15 mouse cellular contexts compared by ENCODE assay signal in the genomic region with DNA sequence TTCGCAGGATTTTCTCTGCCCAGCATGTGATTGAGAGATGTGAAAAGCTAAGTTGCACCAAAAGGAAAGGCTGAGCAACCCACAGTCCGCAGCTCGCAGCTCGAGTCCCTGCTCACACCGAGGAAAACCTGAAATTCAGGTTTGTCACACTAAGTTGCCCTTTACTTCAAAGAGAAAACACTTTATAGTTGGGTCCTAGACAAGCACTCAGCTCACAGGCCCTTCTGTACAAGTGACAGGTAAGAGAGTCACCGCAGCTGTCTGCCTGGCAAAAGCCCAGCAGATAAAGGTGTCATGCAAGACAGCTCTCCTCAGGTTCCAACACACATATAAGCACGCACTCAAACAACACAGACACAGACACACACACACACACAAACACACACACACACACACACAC. TPM values are rescaled to one million over a fixed set of nuclear protein-coding genes. Genes with fewer than 3 reads are reported as not detected.
A peak's percentile ranks its signal among the peaks of the same experiment; 100 is the strongest.
DNase-seq lines count a peak whose midpoint lies in the region; ATAC-seq and TF ChIP-seq lines count a peak whose summit lies in the region.
"Had no signal": no experiment of that assay in that cellular context is flagged by ENCODE, and none has a peak within 500 bp of the region (broad histone marks: within the 10 kb centered on the region; RNA-seq: fewer than 3 reads in every experiment).

No protein-coding gene starts in this region.

- H3K4me1 ChIP-seq in lung, embryonic 14.5 days (ENCODE audit: insufficient read depth) = peaks cover 71% of the 10 kb centered on the region
- peaks cover 16% of the 10 kb centered on the region for H3K4me1 ChIP-seq in lung, adult 2 months (ENCODE audit: control insufficient read depth, insufficient read depth, low read length)
- peaks cover 34% of the 10 kb centered on the region for H3K4me1 ChIP-seq in lung, postnatal 0 days (ENCODE audit: insufficient read depth, low read depth, low read length)
- H3K4me1 ChIP-seq in stomach, embryonic 16.5 days (ENCODE audit: control insufficient read depth, insufficient read depth, low read length) = peaks cover 82% of the 10 kb centered on the region

- H3K9ac ChIP-seq in lung, embryonic 14.5 days = no peak overlapping the region
- H3K9ac ChIP-seq in lung, postnatal 0 days (replicated peaks; ENCODE audit: low read depth) = no peak overlapping the region
- 0 out of 2 replicates have a peak overlapping the region, but pooled peaks have one; percentile 40 for H3K9ac ChIP-seq in stomach, embryonic 16.5 days (ENCODE audit: low read length)
- H3K9ac ChIP-seq: forebrain, embryonic 15.5 days; liver, embryonic 12.5 days; midbrain, embryonic 15.5 days had no signal

- no peak overlapping the region for H3K27ac ChIP-seq in lung, embryonic 14.5 days (ENCODE audit: low read depth)
- H3K27ac ChIP-seq in lung, postnatal 0 days (ENCODE audit: low read length) = no peak overlapping the region
- peak overlapping the region; percentile 64 for H3K27ac ChIP-seq in stomach, embryonic 16.5 days (ENCODE audit: low read length)
- H3K27ac ChIP-seq: forebrain, embryonic 15.5 days; heart, embryonic 10.5 days; liver, embryonic 12.5 days; midbrain, embryonic 15.5 days had no signal

- H3K4me2 ChIP-seq in lung, embryonic 14.5 days = peak overlapping the region; percentile 73
- 0 out of 2 replicates have a peak overlapping the region, but pooled peaks have one; percentile 22 for H3K4me2 ChIP-seq in lung, postnatal 0 days (replicated peaks; ENCODE audit: low read depth, low read length)
- peak overlapping the region; percentile 19; the same call in 1 of the 2 replicates for H3K4me2 ChIP-seq in stomach, embryonic 16.5 days (ENCODE audit: low read depth, low read length)
- H3K4me2 ChIP-seq: forebrain, embryonic 15.5 days; liver, embryonic 12.5 days; midbrain, embryonic 15.5 days had no signal

- 37% methylated on average over 7 of the region's 7 CpGs for WGBS in lung, embryonic 14.5 days
- WGBS in lung, adult 2 months = 68% methylated on average over 7 of the region's 7 CpGs
- WGBS in lung, postnatal 0 days = 44% methylated on average over 7 of the region's 7 CpGs
- 42% methylated on average over 7 of the region's 7 CpGs for WGBS in stomach, embryonic 16.5 days

- H3K27me3 ChIP-seq in lung, embryonic 14.5 days (ENCODE audit: insufficient read depth, low read length) = no peaks in the 10 kb centered on the region
- no peaks in the 10 kb centered on the region for H3K27me3 ChIP-seq in lung, postnatal 0 days (replicated peaks; ENCODE audit: insufficient read depth, low read length)
- H3K27me3 ChIP-seq in stomach, embryonic 16.5 days (ENCODE audit: control insufficient read depth, insufficient read depth, low read length) = no peaks in the 10 kb centered on the region
- H3K27me3 ChIP-seq: liver, embryonic 12.5 days had no signal

- no peak for TF ChIP-seq POLR2A in lung, adult 2 months (IDR thresholded peaks at IDR 0.05; ENCODE audit: borderline replicate concordance, extremely low read depth, low read depth, low read length)

- H3K9me3 ChIP-seq in lung, embryonic 14.5 days (ENCODE audit: low read depth, low read length) = no peaks in the 10 kb centered on the region
- H3K9me3 ChIP-seq in lung, postnatal 0 days (ENCODE audit: low read length) = no peaks in the 10 kb centered on the region
- no peaks in the 10 kb centered on the region for H3K9me3 ChIP-seq in stomach, embryonic 16.5 days (replicated peaks; ENCODE audit: control insufficient read depth, low read length)
- H3K9me3 ChIP-seq: forebrain, embryonic 15.5 days; heart, embryonic 10.5 days; liver, embryonic 12.5 days; midbrain, embryonic 15.5 days had no signal

- ATAC-seq in lung, embryonic 14.5 days (ENCODE audit: insufficient read depth) = no peak
- ATAC-seq in lung, postnatal 0 days = peak; percentile 50
- no peak for ATAC-seq in stomach, embryonic 16.5 days (ENCODE audit: insufficient read depth, low FRiP score)
- ATAC-seq: forebrain, embryonic 15.5 days; liver, embryonic 12.5 days; midbrain, embryonic 15.5 days had no signal

- no peak for TF ChIP-seq CTCF in lung, embryonic 14.5 days (IDR thresholded peaks at IDR 0.05; ENCODE audit: low read depth)
- TF ChIP-seq CTCF in lung, adult 2 months (IDR thresholded peaks at IDR 0.05; ENCODE audit: insufficient read depth, low read length) = no peak
- no peak for TF ChIP-seq CTCF in lung, postnatal 0 days (IDR thresholded peaks at IDR 0.05)

- peak; percentile 94 for TF ChIP-seq EP300 in lung, postnatal 0 days (IDR thresholded peaks at IDR 0.05)

- DNase-seq in kidney, adult 18-20 months = peak; percentile 2
- DNase-seq in kidney, postnatal 36 days = no peak
- peak; percentile 81 for DNase-seq in lung, embryonic 14.5 days
- no peak for DNase-seq in lung, adult 2 months
- DNase-seq in lung, postnatal 0 days (ENCODE audit: low spot score) = peak; percentile 88
- no peak for DNase-seq in right cerebral cortex, postnatal 4 days
- DNase-seq: cerebellum, postnatal 10 days; embryo, embryonic 11 days; gastrocnemius, postnatal 36 days; left cerebral cortex, postnatal 4 days had no signal

- no peak overlapping the region for H3K4me3 ChIP-seq in lung, embryonic 14.5 days (ENCODE audit: low read depth, low read length)
- no peak overlapping the region for H3K4me3 ChIP-seq in lung, adult 2 months (replicated peaks; ENCODE audit: extremely low read depth, low read depth, low read length)
- no peak overlapping the region for H3K4me3 ChIP-seq in lung, postnatal 0 days (ENCODE audit: low read depth, low read length)
- H3K4me3 ChIP-seq in stomach, embryonic 16.5 days (replicated peaks; ENCODE audit: low read length) = no peak overlapping the region
- H3K4me3 ChIP-seq: forebrain, embryonic 15.5 days; heart, embryonic 10.5 days; liver, embryonic 12.5 days; midbrain, embryonic 15.5 days had no signal

- H3K36me3 ChIP-seq in lung, embryonic 14.5 days (ENCODE audit: insufficient read depth) = no peaks in the 10 kb centered on the region
- no peaks in the 10 kb centered on the region for H3K36me3 ChIP-seq in lung, postnatal 0 days (ENCODE audit: insufficient read depth, low read length)
- H3K36me3 ChIP-seq in stomach, embryonic 16.5 days (ENCODE audit: control insufficient read depth, insufficient read depth, low read length) = no peaks in the 10 kb centered on the region
- H3K36me3 ChIP-seq: forebrain, embryonic 15.5 days; liver, embryonic 12.5 days; midbrain, embryonic 15.5 days had no signal

RNA-seq across cellular contexts. Expression of a gene that starts 5.2 kb away (rescaled TPM):
- polyA plus RNA-seq in lung, embryonic 14.5 days (2014; fragmentation: Nextera tagmentation; extraction: Ambion mirVana) = 16.1 and 16.4 TPM in 2 replicates
- polyA plus RNA-seq in lung, adult 2 months (2012; rRNA removed) = 34.6 and 41.0 TPM in 2 replicates
- 11.8 and 12.3 TPM in 2 replicates for polyA plus RNA-seq in lung, postnatal 0 days (2015; fragmentation: Nextera tagmentation; extraction: Ambion mirVana)
- polyA plus RNA-seq in stomach, embryonic 16.5 days (2015; fragmentation: Nextera tagmentation; extraction: Ambion mirVana) = 14.6 and 15.1 TPM in 2 replicates

Comparison
In these comparisons a context has a peak if more than half of its experiments do, and no peak if none do; other contexts are left out.
1. DNase-seq: peak in kidney, adult 18-20 months (single experiment), lung, embryonic 14.5 days (single experiment) and lung, postnatal 0 days (single experiment); none in kidney, postnatal 36 days (0 of 2), lung, adult 2 months (single experiment) and right cerebral cortex, postnatal 4 days (single experiment).
2. H3K4me2 ChIP-seq: peak in every context shown above with its lines; median percentile 73 in lung, embryonic 14.5 days; 22 in lung, postnatal 0 days; 19 in stomach, embryonic 16.5 days.